ENCODE assay signal across 17 mouse cellular contexts in the genomic region with DNA sequence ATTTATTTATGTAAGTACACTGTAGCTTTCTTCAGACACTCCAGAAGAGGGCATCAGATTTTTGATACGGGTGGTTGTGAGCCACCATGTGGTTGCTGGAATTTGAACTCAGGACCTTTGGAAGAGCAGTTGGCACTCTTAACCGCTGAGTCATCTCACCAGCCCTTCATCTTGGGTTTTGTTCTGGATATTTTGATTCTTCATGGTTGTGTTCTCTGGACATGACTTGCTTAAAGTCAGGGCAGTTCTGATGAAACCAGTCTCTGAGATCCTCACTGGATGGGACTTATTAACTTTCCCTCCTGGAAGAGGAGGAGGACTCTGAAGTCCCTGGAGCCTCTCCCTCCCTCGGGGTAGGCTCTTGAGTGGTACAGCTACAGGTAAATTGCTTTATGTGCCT. TPM values are rescaled to one million over a fixed set of nuclear protein-coding genes. Genes with fewer than 3 reads are reported as not detected.
"Had no signal": no experiment of that assay in that cellular context is flagged by ENCODE, and none has a peak within 500 bp of the region (broad histone marks: within the 10 kb centered on the region; RNA-seq: fewer than 3 reads in every experiment).

No protein-coding gene starts in this region.

- H3K4me3 ChIP-seq: intestine, embryonic 15.5 days; layer of hippocampus, adult 2 months; limb, embryonic 12.5 days; lung, embryonic 15.5 days; midbrain, embryonic 12.5 days; neural tube, embryonic 13.5 days had no signal

- H3K27me3 ChIP-seq: intestine, embryonic 15.5 days; limb, embryonic 12.5 days; lung, embryonic 15.5 days; midbrain, embryonic 12.5 days; neural tube, embryonic 13.5 days had no signal

- DNase-seq: liver; lung, postnatal 14 days; retina, postnatal 1 day; right cerebral cortex, postnatal 4 days; spleen, adult 18-20 months; thymus, adult 18-20 months; thymus, postnatal 25 days had no signal

- H3K36me3 ChIP-seq: lung, embryonic 15.5 days; midbrain, embryonic 12.5 days; neural tube, embryonic 13.5 days had no signal

- H3K4me2 ChIP-seq: intestine, embryonic 15.5 days; limb, embryonic 12.5 days; lung, embryonic 15.5 days; midbrain, embryonic 12.5 days; neural tube, embryonic 13.5 days had no signal

- H3K9me3 ChIP-seq: intestine, embryonic 15.5 days; limb, embryonic 12.5 days; lung, embryonic 15.5 days; midbrain, embryonic 12.5 days; neural tube, embryonic 13.5 days had no signal

- H3K9ac ChIP-seq: intestine, embryonic 15.5 days; limb, embryonic 12.5 days; lung, embryonic 15.5 days; midbrain, embryonic 12.5 days; neural tube, embryonic 13.5 days had no signal

- H3K27ac ChIP-seq: intestine, embryonic 15.5 days; layer of hippocampus, adult 2 months; limb, embryonic 12.5 days; lung, embryonic 15.5 days; midbrain, embryonic 12.5 days; neural tube, embryonic 13.5 days had no signal

- ATAC-seq: intestine, embryonic 15.5 days; midbrain, embryonic 16.5 days had no signal

- H3K4me1 ChIP-seq: limb, embryonic 12.5 days; lung, embryonic 15.5 days had no signal

RNA-seq across cellular contexts. Expression of a gene that starts 56.1 kb away (rescaled TPM):
- total RNA-seq: megakaryocyte-erythroid progenitor cell, adult 5-6 weeks had no signal
- polyA plus RNA-seq: intestine, embryonic 15.5 days; limb, embryonic 12.5 days; liver, embryonic 16.5 days; lung, embryonic 15.5 days; midbrain, embryonic 12.5 days; midbrain, embryonic 16.5 days; stomach, embryonic 14.5 days had no signal
